Mouse (Mus musculus) left cerebral cortex, postnatal 25 days (tissue): ENCODE data around the gene Sptssa. TPM values are rescaled to one million over a fixed set of nuclear protein-coding genes. Genes with fewer than 3 reads are reported as not detected.

Experiments
- DNase-seq, 2 experiments: peaks; one replicate each; pipeline ENCODE4 v3.0.0; 2022; ENCODE audit warnings: low spot score in 2 of 2, mixed read lengths in 1 of 2
- intact Hi-C: fragments of 180-260 bp; cut with DNase I; formaldehyde crosslinking; loops from one replicate; pipeline ENCODE4 v1.15.1; 2025
- microRNA-seq, 2 experiments: library from miRNA; unstranded; fragments of <30 nt; microRNA quantifications; one replicate each; pipeline ENCODE4 v1.2.0; 2022
- total RNA-seq, 2 experiments: library from RNA; stranded (reverse); gene quantifications; 2 replicates each; pipeline ENCODE4 v1.2.3; 2021

Sptssa gene
- total RNA-seq, 2 experiments from 2014 or later: 24.8 to 25.5 TPM

- intact Hi-C loops: no loop called here
- no peak for DNase-seq
Observed at GRCm38 (mm10) chr12:54596715-54597114, 59.7 kb downstream of the Sptssa start.

Small RNAs within 50 kb of the gene (microRNA-seq; reads per million reads assigned to microRNA genes)
- gene Mir1892: 0 reads per million in 2 experiments

Other genes starting within 250 kb of the Sptssa start
- gene Eapp, start 39.3 kb upstream of the Sptssa start, total RNA-seq: 10 to 100 TPM; 37.0 to 41.3 TPM
- 10 to 100 TPM; 39.7 to 48.2 TPM for gene Snx6, start 139.1 kb upstream of the Sptssa start, total RNA-seq
- 100 to 1,000 TPM; 111 to 116 TPM for gene Cfl2, start 206.3 kb upstream of the Sptssa start, total RNA-seq